ENCODE assay signal across 24 mouse cellular contexts in the genomic region with DNA sequence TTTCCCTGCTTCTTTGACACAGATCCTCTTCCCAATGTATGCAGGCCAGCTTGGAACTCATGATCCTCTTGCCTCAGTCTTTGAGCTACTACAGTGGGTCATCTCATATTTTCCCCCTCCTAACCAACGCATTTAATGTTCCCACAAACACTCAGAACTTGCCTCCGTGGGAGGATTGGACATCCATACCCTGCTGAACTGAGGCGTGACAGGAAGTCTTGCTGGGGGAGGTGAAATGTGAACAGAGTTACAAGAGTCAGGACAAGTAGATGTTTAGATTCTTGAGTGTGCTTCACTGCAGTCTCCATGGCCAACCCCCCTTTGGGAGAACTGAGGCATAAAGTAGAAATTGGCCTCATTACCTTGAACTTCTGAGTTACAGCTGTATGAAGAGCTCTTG. TPM values are rescaled to one million over a fixed set of nuclear protein-coding genes. Genes with fewer than 3 reads are reported as not detected.
DNase-seq lines count a peak whose midpoint lies in the region; ATAC-seq and TF ChIP-seq lines count a peak whose summit lies in the region.
"Had no signal": no experiment of that assay in that cellular context is flagged by ENCODE, and none has a peak within 500 bp of the region (broad histone marks: within the 10 kb centered on the region; RNA-seq: fewer than 3 reads in every experiment).

No protein-coding gene starts in this region.

- H3K27me3 ChIP-seq in intestine, embryonic 14.5 days (replicated peaks; ENCODE audit: control insufficient read depth, insufficient read depth, low read length): no peaks in the 10 kb centered on the region
- no peaks in the 10 kb centered on the region for H3K27me3 ChIP-seq in intestine, embryonic 15.5 days (replicated peaks)
- H3K27me3 ChIP-seq in kidney, embryonic 15.5 days: no peaks in the 10 kb centered on the region
- no peaks in the 10 kb centered on the region for H3K27me3 ChIP-seq in lung, embryonic 16.5 days (ENCODE audit: control insufficient read depth, insufficient read depth, low read depth, low read length)
- H3K27me3 ChIP-seq in neural tube, embryonic 15.5 days (replicated peaks): no peaks in the 10 kb centered on the region
- H3K27me3 ChIP-seq: embryonic facial prominence, embryonic 13.5 days; embryonic facial prominence, embryonic 15.5 days; forebrain, embryonic 12.5 days had no signal

- H3K4me2 ChIP-seq in intestine, embryonic 14.5 days (ENCODE audit: low read length): no peak overlapping the region
- H3K4me2 ChIP-seq in intestine, embryonic 15.5 days (replicated peaks): no peak overlapping the region
- no peak overlapping the region for H3K4me2 ChIP-seq in kidney, embryonic 15.5 days
- H3K4me2 ChIP-seq in lung, embryonic 16.5 days (ENCODE audit: low read depth, low read length): no peak overlapping the region
- H3K4me2 ChIP-seq in neural tube, embryonic 15.5 days: no peak overlapping the region
- H3K4me2 ChIP-seq: embryonic facial prominence, embryonic 13.5 days; embryonic facial prominence, embryonic 15.5 days; forebrain, embryonic 12.5 days had no signal

- H3K27ac ChIP-seq in intestine, embryonic 14.5 days (ENCODE audit: low read depth): no peak overlapping the region
- no peak overlapping the region for H3K27ac ChIP-seq in intestine, embryonic 15.5 days
- H3K27ac ChIP-seq in kidney, embryonic 15.5 days: no peak overlapping the region
- peak overlapping the region; percentile 15 for H3K27ac ChIP-seq in lung, embryonic 16.5 days (ENCODE audit: low read length)
- no peak overlapping the region for H3K27ac ChIP-seq in neural tube, embryonic 15.5 days (replicated peaks)
- H3K27ac ChIP-seq: embryonic facial prominence, embryonic 13.5 days; embryonic facial prominence, embryonic 15.5 days; forebrain, embryonic 10.5 days; forebrain, embryonic 12.5 days had no signal

- 84% methylated on average over 3 of the region's 3 CpGs for WGBS in intestine, embryonic 14.5 days
- 78% methylated on average over 3 of the region's 3 CpGs for WGBS in intestine, embryonic 15.5 days
- 28% methylated on average over 3 of the region's 3 CpGs for WGBS in kidney, embryonic 15.5 days
- 33% methylated on average over 3 of the region's 3 CpGs for WGBS in lung, embryonic 16.5 days
- 66% methylated on average over 3 of the region's 3 CpGs for WGBS in lung, adult 2 months
- WGBS in neural tube, embryonic 15.5 days: 86% methylated on average over 3 of the region's 3 CpGs

- H3K9me3 ChIP-seq in intestine, embryonic 14.5 days (ENCODE audit: control insufficient read depth, low read length): no peaks in the 10 kb centered on the region
- H3K9me3 ChIP-seq in intestine, embryonic 15.5 days: no peaks in the 10 kb centered on the region
- H3K9me3 ChIP-seq in kidney, embryonic 15.5 days (replicated peaks): no peaks in the 10 kb centered on the region
- no peaks in the 10 kb centered on the region for H3K9me3 ChIP-seq in lung, embryonic 16.5 days (ENCODE audit: control insufficient read depth, low read length)
- no peaks in the 10 kb centered on the region for H3K9me3 ChIP-seq in neural tube, embryonic 15.5 days (replicated peaks)
- H3K9me3 ChIP-seq: embryonic facial prominence, embryonic 13.5 days; embryonic facial prominence, embryonic 15.5 days; forebrain, embryonic 10.5 days; forebrain, embryonic 12.5 days had no signal

- DNase-seq in intestine, embryonic 14.5 days (ENCODE audit: low spot score): peak; percentile 29
- DNase-seq in kidney, postnatal 10 days: no peak
- no peak for DNase-seq in lung, adult 2 months
- DNase-seq in neural tube, embryonic 10.5 days (ENCODE audit: extremely low spot score, low spot score): peak; percentile 9
- DNase-seq: adrenal gland, adult 2 months; adrenal gland, postnatal 10 days; adrenal gland, postnatal 25 days; cerebellum, adult 11 months; cerebellum, adult 18-20 months; cerebellum, adult 8-10 months; cerebellum, adult 9-11 months; cerebellum, postnatal 14 days; cerebellum, postnatal 36 days; embryo, embryonic 11 days had no signal

- no peak for ATAC-seq in intestine, embryonic 14.5 days (replicated peaks; ENCODE audit: low FRiP score, low TSS enrichment, low read depth)
- ATAC-seq in intestine, embryonic 15.5 days: no peak
- ATAC-seq in kidney, embryonic 15.5 days (replicated peaks; ENCODE audit: low FRiP score): peak; percentile 77
- ATAC-seq in lung, embryonic 16.5 days (ENCODE audit: low read depth): peak; percentile 69
- no peak for ATAC-seq in neural tube, embryonic 15.5 days (ENCODE audit: low FRiP score)
- ATAC-seq: forebrain, embryonic 14.5 days had no signal

- H3K4me3 ChIP-seq in intestine, embryonic 14.5 days (ENCODE audit: low read depth, low read length): no peak overlapping the region
- H3K4me3 ChIP-seq in intestine, embryonic 15.5 days (replicated peaks): no peak overlapping the region
- no peak overlapping the region for H3K4me3 ChIP-seq in kidney, embryonic 15.5 days (replicated peaks)
- H3K4me3 ChIP-seq in lung, embryonic 16.5 days (ENCODE audit: low read length): no peak overlapping the region
- no peak overlapping the region for H3K4me3 ChIP-seq in lung, adult 2 months (replicated peaks; ENCODE audit: extremely low read depth, low read depth, low read length)
- H3K4me3 ChIP-seq in neural tube, embryonic 15.5 days (replicated peaks): no peak overlapping the region
- H3K4me3 ChIP-seq: embryonic facial prominence, embryonic 13.5 days; embryonic facial prominence, embryonic 15.5 days; erythroblast, embryonic 14.5 days; forebrain, embryonic 10.5 days; forebrain, embryonic 12.5 days had no signal

- H3K4me1 ChIP-seq in intestine, embryonic 14.5 days (replicated peaks; ENCODE audit: control insufficient read depth, insufficient read depth, low read length): no peaks in the 10 kb centered on the region
- H3K4me1 ChIP-seq in intestine, embryonic 15.5 days (replicated peaks): no peaks in the 10 kb centered on the region
- peaks cover 15% of the 10 kb centered on the region for H3K4me1 ChIP-seq in kidney, embryonic 15.5 days
- no peaks in the 10 kb centered on the region for H3K4me1 ChIP-seq in lung, embryonic 16.5 days (replicated peaks; ENCODE audit: control insufficient read depth, insufficient read depth, low read length)
- no peaks in the 10 kb centered on the region for H3K4me1 ChIP-seq in lung, adult 2 months (ENCODE audit: control insufficient read depth, insufficient read depth, low read length)
- no peaks in the 10 kb centered on the region for H3K4me1 ChIP-seq in neural tube, embryonic 15.5 days
- H3K4me1 ChIP-seq: forebrain, embryonic 10.5 days; forebrain, embryonic 12.5 days had no signal

- TF ChIP-seq CTCF in lung, adult 2 months (IDR thresholded peaks at IDR 0.05; ENCODE audit: insufficient read depth, low read length): no peak

- no peaks in the 10 kb centered on the region for H3K36me3 ChIP-seq in intestine, embryonic 14.5 days (ENCODE audit: control insufficient read depth, insufficient read depth, low read length)
- H3K36me3 ChIP-seq in intestine, embryonic 15.5 days: no peaks in the 10 kb centered on the region
- H3K36me3 ChIP-seq in kidney, embryonic 15.5 days: no peaks in the 10 kb centered on the region
- no peaks in the 10 kb centered on the region for H3K36me3 ChIP-seq in lung, embryonic 16.5 days (ENCODE audit: control insufficient read depth, insufficient read depth, low read length)
- no peaks in the 10 kb centered on the region for H3K36me3 ChIP-seq in neural tube, embryonic 15.5 days
- H3K36me3 ChIP-seq: embryonic facial prominence, embryonic 13.5 days; embryonic facial prominence, embryonic 15.5 days; forebrain, embryonic 10.5 days; forebrain, embryonic 12.5 days had no signal

- TF ChIP-seq POLR2A in lung, adult 2 months (IDR thresholded peaks at IDR 0.05; ENCODE audit: borderline replicate concordance, extremely low read depth, low read depth, low read length): no peak

- no peak overlapping the region for H3K9ac ChIP-seq in intestine, embryonic 14.5 days (ENCODE audit: low read length)
- no peak overlapping the region for H3K9ac ChIP-seq in intestine, embryonic 15.5 days
- H3K9ac ChIP-seq in kidney, embryonic 15.5 days: no peak overlapping the region
- no peak overlapping the region for H3K9ac ChIP-seq in lung, embryonic 16.5 days (ENCODE audit: low read length)
- no peak overlapping the region for H3K9ac ChIP-seq in neural tube, embryonic 15.5 days (replicated peaks)
- H3K9ac ChIP-seq: embryonic facial prominence, embryonic 13.5 days; embryonic facial prominence, embryonic 15.5 days; forebrain, embryonic 12.5 days had no signal

RNA-seq across cellular contexts. Expression of a gene that starts 17.0 kb away (rescaled TPM):
- 20.4 and 25.9 TPM in 2 replicates for polyA plus RNA-seq in intestine, embryonic 14.5 days (2014; fragmentation: Nextera tagmentation; extraction: Ambion mirVana)
- 16.8 and 17.4 TPM in 2 replicates for polyA plus RNA-seq in intestine, embryonic 15.5 days (2015; fragmentation: Nextera tagmentation; extraction: Ambion mirVana)
- polyA plus RNA-seq in kidney, embryonic 15.5 days (2015; fragmentation: Nextera tagmentation; extraction: Ambion mirVana): 66.4 and 67.8 TPM in 2 replicates
- polyA plus RNA-seq in lung, embryonic 16.5 days (2015; fragmentation: Nextera tagmentation; extraction: Ambion mirVana): 80.9 and 84.2 TPM in 2 replicates
- 9.4 and 14.3 TPM in 2 replicates for polyA plus RNA-seq in lung, adult 2 months (2012; rRNA removed)
- 10.2 and 13.2 TPM in 2 replicates for polyA plus RNA-seq in neural tube, embryonic 15.5 days (2015; fragmentation: Nextera tagmentation; extraction: Ambion mirVana)
- polyA plus RNA-seq: erythroblast, embryonic 14.5 days had no signal

Comparison
In these comparisons a context has a peak if more than half of its experiments do, and no peak if none do; other contexts are left out.
1. ATAC-seq: peak in kidney, embryonic 15.5 days (single experiment) and lung, embryonic 16.5 days (single experiment); none in intestine, embryonic 14.5 days (single experiment), intestine, embryonic 15.5 days (single experiment) and neural tube, embryonic 15.5 days (single experiment).
2. DNase-seq: peak in intestine, embryonic 14.5 days (single experiment) and neural tube, embryonic 10.5 days (single experiment); none in kidney, postnatal 10 days (single experiment) and lung, adult 2 months (single experiment).